10 mouse cellular contexts compared by ENCODE assay signal in genomic region chr14:46019240-46020025, GRCm38 (mm10).
DNase-seq lines count a peak whose midpoint lies in the region; ATAC-seq and TF ChIP-seq lines count a peak whose summit lies in the region.
"Had no signal": no experiment of that assay in that cellular context is flagged by ENCODE, and none has a peak within 500 bp of the region (broad histone marks: within the 10 kb centered on the region; RNA-seq: fewer than 3 reads in every experiment).

No protein-coding gene starts in this region.

- ATAC-seq in kidney, embryonic 14.5 days (ENCODE audit: low FRiP score, low TSS enrichment) = peak; percentile 73
- ATAC-seq in intestine, embryonic 15.5 days = peak; percentile 6; the same call in 1 of the 2 replicates
- ATAC-seq in neural tube, embryonic 11.5 days (ENCODE audit: insufficient read depth, low FRiP score, low TSS enrichment) = no peak
- ATAC-seq: forebrain, embryonic 16.5 days had no signal

- no peak overlapping the region for H3K4me3 ChIP-seq in kidney, embryonic 14.5 days (ENCODE audit: low read length)
- H3K4me3 ChIP-seq in embryonic facial prominence, embryonic 10.5 days = no peak overlapping the region
- H3K4me3 ChIP-seq in intestine, embryonic 15.5 days (replicated peaks) = no peak overlapping the region
- no peak overlapping the region for H3K4me3 ChIP-seq in neural tube, embryonic 11.5 days (ENCODE audit: low read depth, low read length)
- H3K4me3 ChIP-seq in cerebellum, adult 2 months (replicated peaks; ENCODE audit: insufficient read depth, low read depth, low read length) = no peak overlapping the region
- H3K4me3 ChIP-seq: midbrain, embryonic 12.5 days had no signal

- no peaks in the 10 kb centered on the region for H3K36me3 ChIP-seq in kidney, embryonic 14.5 days (ENCODE audit: control insufficient read depth, insufficient read depth, low read length)
- no peaks in the 10 kb centered on the region for H3K36me3 ChIP-seq in embryonic facial prominence, embryonic 10.5 days (replicated peaks)
- no peaks in the 10 kb centered on the region for H3K36me3 ChIP-seq in intestine, embryonic 15.5 days
- H3K36me3 ChIP-seq in neural tube, embryonic 11.5 days (ENCODE audit: control insufficient read depth, insufficient read depth, low read length) = no peaks in the 10 kb centered on the region
- H3K36me3 ChIP-seq: midbrain, embryonic 12.5 days had no signal

- WGBS in kidney, embryonic 14.5 days = 20% methylated on average over 14 of the region's 14 CpGs
- 38% methylated on average over 14 of the region's 14 CpGs for WGBS in embryonic facial prominence, embryonic 10.5 days
- 40% methylated on average over 14 of the region's 14 CpGs for WGBS in intestine, embryonic 15.5 days
- 46% methylated on average over 14 of the region's 14 CpGs for WGBS in neural tube, embryonic 11.5 days
- WGBS in cerebellum, adult 2 months = 69% methylated on average over 14 of the region's 14 CpGs

- no peak for TF ChIP-seq CTCF in cerebellum, adult 2 months (IDR thresholded peaks at IDR 0.05; ENCODE audit: borderline replicate concordance, insufficient read depth, low read depth, low read length)

- peaks cover 15% of the 10 kb centered on the region; the same call in 1 of the 2 replicates for H3K4me1 ChIP-seq in kidney, embryonic 14.5 days (ENCODE audit: control insufficient read depth, insufficient read depth, low read length)
- H3K4me1 ChIP-seq in embryonic facial prominence, embryonic 10.5 days = peaks cover 47% of the 10 kb centered on the region
- H3K4me1 ChIP-seq in intestine, embryonic 15.5 days (replicated peaks) = peaks cover 23% of the 10 kb centered on the region; the same call in 1 of the 2 replicates
- no peaks in the 10 kb centered on the region for H3K4me1 ChIP-seq in neural tube, embryonic 11.5 days (ENCODE audit: control insufficient read depth, insufficient read depth, low read length)
- H3K4me1 ChIP-seq in cerebellum, adult 2 months (ENCODE audit: control insufficient read depth, insufficient read depth, low read length) = no peaks in the 10 kb centered on the region
- H3K4me1 ChIP-seq: midbrain, embryonic 12.5 days had no signal

- no peak overlapping the region; the same call in 1 of the 2 replicates for H3K4me2 ChIP-seq in kidney, embryonic 14.5 days (replicated peaks; ENCODE audit: low read depth, low read length)
- H3K4me2 ChIP-seq in intestine, embryonic 15.5 days (replicated peaks) = peak overlapping the region; percentile 6; the same call in 1 of the 2 replicates
- H3K4me2 ChIP-seq in neural tube, embryonic 11.5 days (ENCODE audit: low read depth) = no peak overlapping the region
- H3K4me2 ChIP-seq: midbrain, embryonic 12.5 days had no signal

- H3K27me3 ChIP-seq in kidney, embryonic 14.5 days (ENCODE audit: control insufficient read depth, insufficient read depth, low read length) = no peaks in the 10 kb centered on the region
- no peaks in the 10 kb centered on the region for H3K27me3 ChIP-seq in embryonic facial prominence, embryonic 10.5 days (replicated peaks; ENCODE audit: low read depth, poor library complexity, severe bottlenecking)
- no peaks in the 10 kb centered on the region for H3K27me3 ChIP-seq in intestine, embryonic 15.5 days (replicated peaks)
- no peaks in the 10 kb centered on the region for H3K27me3 ChIP-seq in neural tube, embryonic 11.5 days (ENCODE audit: control insufficient read depth, insufficient read depth, low read length)
- no peaks in the 10 kb centered on the region for H3K27me3 ChIP-seq in cerebellum, adult 2 months (ENCODE audit: control insufficient read depth, insufficient read depth, low read length)
- H3K27me3 ChIP-seq: midbrain, embryonic 12.5 days had no signal

- DNase-seq in kidney, adult 11 months = no peak
- peak; percentile 72 for DNase-seq in embryonic facial prominence, embryonic 10.5 days (ENCODE audit: low spot score)
- peak; percentile 23 for DNase-seq in neural tube, embryonic 11.5 days (ENCODE audit: low spot score)
- no peak for DNase-seq in spleen, postnatal 14 days (ENCODE audit: low spot score in 2 of 2)
- no peak for DNase-seq in cerebellum, adult 2 months
- DNase-seq: cerebellum, adult 18-20 months had no signal

- no peak for TF ChIP-seq POLR2A in cerebellum, adult 2 months (IDR thresholded peaks at IDR 0.05; ENCODE audit: borderline replicate concordance, insufficient read depth, low read length)

- H3K9ac ChIP-seq in kidney, embryonic 14.5 days (ENCODE audit: low read depth, low read length) = no peak overlapping the region
- H3K9ac ChIP-seq in intestine, embryonic 15.5 days = no peak overlapping the region
- no peak overlapping the region for H3K9ac ChIP-seq in neural tube, embryonic 11.5 days (ENCODE audit: low read length)
- H3K9ac ChIP-seq: midbrain, embryonic 12.5 days had no signal

- H3K9me3 ChIP-seq in kidney, embryonic 14.5 days (ENCODE audit: control insufficient read depth, low read length) = no peaks in the 10 kb centered on the region
- H3K9me3 ChIP-seq in embryonic facial prominence, embryonic 10.5 days = no peaks in the 10 kb centered on the region
- no peaks in the 10 kb centered on the region for H3K9me3 ChIP-seq in intestine, embryonic 15.5 days
- no peaks in the 10 kb centered on the region for H3K9me3 ChIP-seq in neural tube, embryonic 11.5 days (ENCODE audit: control insufficient read depth, low read length)
- H3K9me3 ChIP-seq: midbrain, embryonic 12.5 days had no signal

- 0 out of 2 replicates have a peak overlapping the region, but pooled peaks have one; percentile 4 for H3K27ac ChIP-seq in kidney, embryonic 14.5 days (ENCODE audit: low read depth, low read length)
- peak overlapping the region; percentile 65 for H3K27ac ChIP-seq in embryonic facial prominence, embryonic 10.5 days (replicated peaks)
- H3K27ac ChIP-seq in intestine, embryonic 15.5 days = peak overlapping the region; percentile 70
- H3K27ac ChIP-seq in neural tube, embryonic 11.5 days (ENCODE audit: low read depth, low read length) = no peak overlapping the region
- no peak overlapping the region for H3K27ac ChIP-seq in cerebellum, adult 2 months (ENCODE audit: insufficient read depth, low read length)
- H3K27ac ChIP-seq: midbrain, embryonic 12.5 days had no signal

Comparison
In these comparisons a context has a peak if more than half of its experiments do, and no peak if none do; other contexts are left out.
1. H3K27ac ChIP-seq: peak in kidney, embryonic 14.5 days (single experiment), embryonic facial prominence, embryonic 10.5 days (single experiment) and intestine, embryonic 15.5 days (single experiment); none in neural tube, embryonic 11.5 days (single experiment) and cerebellum, adult 2 months (single experiment).
2. DNase-seq: peak in embryonic facial prominence, embryonic 10.5 days (single experiment) and neural tube, embryonic 11.5 days (single experiment); none in kidney, adult 11 months (single experiment), spleen, postnatal 14 days (0 of 2) and cerebellum, adult 2 months (0 of 2).